Mouse (Mus musculus): ENCODE results near the gene Exoc3l2.

Gene Exoc3l2

GRCm38 (mm10) chr7:19462884-19463381 is at the start of gene Exoc3l2:
TSS of gene Exoc3l2 (plus strand) at chr7:19463331.
- in situ Hi-C loops (cut with MseI, MboI): no loop called here

DNA sequence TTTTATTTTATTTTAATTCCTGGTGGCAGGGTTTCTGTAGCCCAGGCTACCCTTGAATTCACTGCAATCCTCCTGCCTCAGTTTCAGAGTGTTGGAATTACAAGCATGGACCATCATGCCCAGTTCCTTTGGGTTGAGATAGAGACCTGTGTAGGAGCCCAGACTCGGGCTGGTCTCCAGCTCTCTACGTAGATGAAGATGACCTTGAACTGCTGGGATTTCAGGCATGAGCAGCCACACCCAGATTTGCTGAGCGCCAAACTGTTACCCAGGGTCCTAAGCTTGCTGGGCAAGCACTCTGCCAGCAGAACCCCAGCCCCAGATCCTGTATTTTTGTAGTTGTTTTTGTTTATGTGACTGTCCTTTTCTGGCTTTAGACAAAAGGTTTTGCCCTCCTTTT is 49.6 kb upstream of the Exoc3l2 start:
- in situ Hi-C loops (cut with MseI, MboI): no loop called here

DNA sequence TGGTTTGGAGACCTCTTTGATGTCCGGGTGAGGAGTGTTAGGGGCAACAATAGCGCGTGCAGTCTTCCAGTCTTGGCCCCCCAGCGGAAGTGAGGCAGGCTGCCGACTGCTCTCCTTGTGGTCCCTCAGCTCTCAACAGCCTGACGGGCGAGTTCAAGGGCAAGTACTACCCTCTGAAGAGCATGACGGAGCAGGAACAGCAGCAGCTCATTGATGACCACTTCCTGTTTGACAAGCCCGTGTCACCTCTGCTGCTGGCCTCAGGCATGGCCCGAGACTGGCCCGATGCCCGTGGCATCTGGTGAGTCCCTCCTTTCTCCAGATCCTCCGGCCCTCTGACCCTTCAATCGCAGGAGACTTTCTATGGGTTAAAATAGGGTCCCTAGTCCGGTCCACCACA is 46.5 kb upstream of the Exoc3l2 start:
- in situ Hi-C loops (cut with MseI, MboI): no loop called here

DNA sequence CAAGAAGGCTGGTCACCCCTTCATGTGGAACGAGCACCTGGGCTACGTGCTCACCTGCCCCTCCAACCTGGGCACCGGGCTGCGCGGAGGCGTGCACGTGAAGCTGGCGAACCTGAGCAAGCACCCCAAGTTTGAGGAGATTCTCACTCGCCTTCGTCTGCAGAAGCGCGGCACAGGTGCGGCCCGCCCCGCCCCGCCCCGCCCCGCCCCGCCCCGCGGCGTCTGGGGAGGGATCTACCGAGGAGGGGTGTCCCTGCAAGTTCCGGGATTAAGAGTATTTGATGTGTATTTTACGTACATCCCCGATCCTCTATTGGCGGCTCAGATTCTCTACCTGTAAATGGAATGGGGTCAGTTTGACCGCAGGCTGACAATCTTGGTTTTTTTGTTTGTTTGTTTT is 43.0 kb upstream of the Exoc3l2 start:
- in situ Hi-C loops (cut with MseI, MboI): no loop called here

DNA sequence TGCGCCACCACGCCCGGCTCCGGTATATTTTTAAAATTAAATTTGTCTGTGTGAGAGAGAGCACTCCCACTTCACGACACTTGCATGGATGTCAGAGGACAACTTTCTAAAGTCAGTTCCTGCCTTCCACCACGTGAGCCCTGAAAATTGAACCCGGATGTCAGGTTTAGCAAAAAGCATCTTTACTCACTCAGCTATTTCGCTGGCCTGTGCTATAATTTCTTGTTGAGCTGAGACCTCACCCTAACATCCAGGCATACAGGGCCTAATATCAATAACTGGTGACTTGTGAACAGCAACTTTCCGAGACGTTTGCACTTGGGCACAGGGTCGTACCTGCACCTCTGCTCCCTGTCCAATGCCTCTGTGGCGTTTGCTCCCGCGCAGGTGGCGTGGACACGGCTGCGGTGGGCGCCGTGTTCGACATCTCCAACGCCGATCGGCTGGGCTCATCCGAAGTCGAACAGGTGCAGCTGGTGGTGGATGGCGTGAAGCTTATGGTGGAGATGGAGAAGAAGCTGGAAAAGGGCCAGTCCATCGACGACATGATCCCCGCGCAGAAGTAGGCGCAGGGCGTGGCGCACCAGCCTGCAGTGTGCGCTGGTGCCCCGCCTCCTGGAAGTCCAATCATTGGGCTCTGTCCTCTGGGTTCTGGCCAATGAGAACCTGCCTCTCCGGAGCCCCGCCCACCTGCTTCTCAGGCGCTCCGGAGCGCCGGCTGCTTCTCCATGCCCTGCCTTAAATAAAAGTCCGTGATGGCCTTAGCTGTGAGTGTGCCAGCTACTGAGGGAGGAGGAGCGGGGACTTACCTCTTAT is 42.1 kb upstream of the Exoc3l2 start:
- in situ Hi-C loops (cut with MseI, MboI): no loop called here

- in situ Hi-C loops (cut with MseI, MboI): no loop called here
These were observed 40.0 kb upstream of the Exoc3l2 start for GRCm38 (mm10) chr7:19423083-19423482.

- in situ Hi-C loops (cut with MseI, MboI): no loop called here
These were observed 39.1 kb upstream of the Exoc3l2 start for GRCm38 (mm10) chr7:19424051-19424450.

DNA sequence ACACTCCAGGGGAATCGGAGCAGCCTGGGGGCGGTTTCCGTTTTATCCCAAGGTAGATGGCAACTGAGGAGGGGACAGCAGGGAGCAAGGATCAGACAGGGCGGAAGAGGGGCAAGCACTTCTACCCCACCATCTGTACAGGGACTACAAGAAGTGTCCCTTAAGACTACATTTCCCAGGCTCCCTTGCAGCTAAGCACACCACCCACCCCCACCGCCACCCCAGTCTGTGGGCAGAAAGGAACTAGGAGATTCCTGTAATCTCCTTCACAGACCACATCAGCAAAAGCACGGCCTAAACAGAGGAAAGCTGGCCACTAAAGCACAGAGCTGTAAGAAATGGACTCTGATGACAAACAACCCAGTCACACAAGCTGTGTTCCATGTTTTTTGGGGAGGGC is 36.8 kb upstream of the Exoc3l2 start:
- in situ Hi-C loops (cut with MseI, MboI): no loop called here

DNA sequence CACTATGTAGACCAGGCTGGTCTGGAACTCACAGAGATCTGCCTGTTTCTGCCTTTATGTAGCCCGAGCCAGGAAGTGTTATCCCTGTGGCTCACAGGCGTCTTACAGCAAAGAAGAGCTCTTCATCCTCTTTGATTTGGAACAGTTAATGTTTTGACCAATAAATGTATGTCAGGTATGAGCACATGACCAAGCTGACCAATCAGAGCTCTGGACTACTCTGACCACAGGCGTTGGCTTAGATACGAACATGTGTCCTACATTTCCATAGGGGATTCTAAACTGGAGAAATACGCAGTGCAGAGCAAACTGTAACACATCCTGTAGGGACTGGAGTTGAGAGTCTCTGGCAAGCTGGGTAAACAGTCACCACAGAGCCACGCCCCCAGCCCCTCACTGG is 36.2 kb upstream of the Exoc3l2 start:
- in situ Hi-C loops (cut with MseI, MboI): no loop called here

GRCm38 (mm10) chr7:19427999-19428650 is 35.0 kb upstream of the Exoc3l2 start:
- in situ Hi-C loops (cut with MseI, MboI): no loop called here

- in situ Hi-C loops (cut with MseI, MboI): no loop called here
These were observed 33.4 kb upstream of the Exoc3l2 start for GRCm38 (mm10) chr7:19429726-19430125.

DNA sequence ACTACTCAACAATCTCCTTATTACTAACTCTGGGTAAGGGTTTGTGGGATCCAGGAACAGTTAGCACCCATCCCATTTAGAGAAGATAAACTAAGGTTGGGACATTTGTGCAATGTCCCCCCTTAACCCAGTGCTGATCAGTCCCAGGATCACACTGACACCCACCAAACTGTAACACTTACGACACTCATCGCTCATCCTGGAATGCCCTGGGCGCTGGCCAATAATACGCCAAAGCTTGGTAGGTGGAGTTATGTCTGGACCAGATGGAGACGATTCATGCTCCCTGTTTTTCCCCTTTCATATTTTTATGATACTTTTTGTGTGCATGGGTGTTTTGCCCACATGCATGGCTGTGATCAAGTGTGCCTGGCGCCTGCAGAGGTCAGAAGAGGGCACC is 32.7 kb upstream of the Exoc3l2 start:
- in situ Hi-C loops (cut with MseI, MboI): no loop called here

DNA sequence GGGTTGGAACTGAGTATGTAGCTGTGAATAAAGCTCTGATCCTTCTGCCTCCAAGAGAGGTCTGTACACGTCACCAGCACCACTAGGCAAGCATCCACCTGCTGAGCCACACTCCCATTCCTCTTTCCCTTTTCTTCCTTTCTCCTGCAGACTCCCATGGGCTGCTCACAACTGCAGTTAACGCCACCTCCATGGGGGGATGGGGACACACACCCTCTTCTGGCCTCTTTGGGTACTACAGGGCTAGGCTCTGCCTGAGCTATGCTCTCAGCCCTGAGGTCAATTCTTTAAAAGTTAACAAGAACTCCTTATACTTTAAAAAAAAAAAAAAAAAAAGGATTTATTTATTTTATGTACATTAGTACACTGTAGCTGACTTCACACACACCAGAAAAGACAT is 30.7 kb upstream of the Exoc3l2 start:
- in situ Hi-C loops (cut with MseI, MboI): no loop called here

- in situ Hi-C loops (cut with MseI, MboI): no loop called here
These were observed 26.9 kb upstream of the Exoc3l2 start for GRCm38 (mm10) chr7:19436276-19436675.

DNA sequence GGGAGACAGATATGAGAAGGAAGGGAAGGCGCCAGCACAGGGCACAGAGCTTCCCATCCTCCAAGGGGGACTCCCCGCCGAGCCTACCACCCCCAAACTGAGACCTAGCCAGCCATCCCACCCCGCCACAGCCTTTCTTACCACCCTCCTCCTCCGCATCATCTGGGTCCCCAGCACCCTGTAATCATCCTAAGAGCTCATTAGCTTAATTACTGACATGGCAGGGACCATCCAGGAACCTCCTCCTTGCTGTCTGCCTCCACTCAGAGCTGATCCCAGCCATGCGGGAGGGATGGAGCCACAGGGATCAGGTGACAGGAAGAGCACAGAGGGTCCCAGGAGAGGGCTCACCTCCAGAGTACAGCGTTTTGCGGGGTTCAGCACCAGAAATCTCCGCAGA is 26.1 kb upstream of the Exoc3l2 start:
- in situ Hi-C loops (cut with MseI, MboI): no loop called here

DNA sequence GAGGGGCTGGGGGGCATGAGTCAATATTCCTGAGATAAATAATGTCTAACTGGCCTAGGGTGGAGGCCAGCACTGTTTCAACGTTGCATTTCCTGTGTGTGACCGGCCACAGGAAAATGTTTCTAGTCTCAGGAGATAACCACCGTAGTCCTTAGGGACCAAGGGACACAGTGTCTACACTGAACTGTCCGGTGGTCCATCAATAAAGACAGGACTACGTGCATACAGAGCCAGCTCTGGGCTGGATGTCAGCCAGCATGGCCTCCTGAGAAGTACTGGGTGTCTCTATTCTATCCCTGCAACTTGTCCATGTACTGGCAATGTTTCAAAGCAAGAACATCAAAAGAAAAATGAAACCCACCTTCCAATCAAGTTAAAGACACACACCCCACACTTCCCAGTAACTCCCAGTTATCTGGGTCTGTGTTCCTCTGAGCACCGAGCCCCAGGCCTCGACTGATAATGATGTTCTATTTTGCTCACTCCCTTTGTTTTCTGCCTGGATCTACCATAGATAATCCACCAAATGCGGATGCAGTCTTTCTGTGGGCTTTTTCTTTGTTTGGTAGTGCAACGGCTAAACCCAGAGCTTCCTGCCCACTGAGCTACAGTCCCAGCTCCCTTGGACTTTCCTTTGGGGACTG is 21.6 kb upstream of the Exoc3l2 start:
- in situ Hi-C loops (cut with MseI, MboI): loop anchor here in 1 of 2 experiments (5.0 kb wide), 1 partner anchor 49 kb away; no protein-coding TSS in a partner anchor

DNA sequence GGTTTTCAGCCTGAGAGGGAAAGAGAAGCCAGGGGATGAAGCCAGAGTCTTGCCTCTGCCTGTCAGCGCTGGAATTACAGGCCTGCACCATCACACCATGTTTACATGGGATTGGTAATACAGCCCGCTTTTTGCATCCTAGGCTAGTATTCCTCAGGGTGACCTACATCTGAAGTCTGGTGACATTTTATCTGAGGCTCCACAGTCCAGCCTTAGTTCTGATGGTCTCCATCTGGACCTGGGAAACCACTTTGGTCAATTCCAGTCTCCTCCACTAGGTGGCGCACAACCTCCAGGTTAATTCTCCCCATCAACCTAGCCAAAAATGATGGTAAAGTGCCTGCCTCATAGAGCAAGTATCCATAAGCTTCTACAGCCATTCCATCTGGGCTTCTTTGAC is 19.8 kb upstream of the Exoc3l2 start:
- in situ Hi-C loops (cut with MseI, MboI): loop anchor here in 1 of 2 experiments (5.0 kb wide), 1 partner anchor 51 kb away; no protein-coding TSS in a partner anchor

DNA sequence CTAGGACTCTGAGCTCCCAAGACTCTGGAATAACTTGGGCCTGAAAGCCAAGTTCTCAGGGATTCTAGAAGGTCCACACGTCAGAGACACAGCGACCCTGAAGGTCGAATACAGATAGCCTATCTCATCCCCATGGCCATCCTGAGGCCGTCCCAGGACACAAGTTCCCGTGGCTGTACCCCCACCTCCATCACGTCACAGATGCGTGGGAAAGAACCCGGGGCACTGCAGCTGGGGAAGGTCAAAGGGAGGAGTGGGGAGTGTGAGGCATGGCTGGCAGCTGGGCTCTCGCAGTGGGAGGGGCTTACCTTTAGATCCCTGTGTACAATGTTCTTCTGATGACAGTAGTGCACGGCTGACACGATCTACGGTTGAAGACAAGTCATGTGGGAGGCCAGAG is 18.3 kb upstream of the Exoc3l2 start:
- in situ Hi-C loops (cut with MseI, MboI): loop anchor here in 1 of 2 experiments (5.0 kb wide), 1 partner anchor 52 kb away; no protein-coding TSS in a partner anchor

DNA sequence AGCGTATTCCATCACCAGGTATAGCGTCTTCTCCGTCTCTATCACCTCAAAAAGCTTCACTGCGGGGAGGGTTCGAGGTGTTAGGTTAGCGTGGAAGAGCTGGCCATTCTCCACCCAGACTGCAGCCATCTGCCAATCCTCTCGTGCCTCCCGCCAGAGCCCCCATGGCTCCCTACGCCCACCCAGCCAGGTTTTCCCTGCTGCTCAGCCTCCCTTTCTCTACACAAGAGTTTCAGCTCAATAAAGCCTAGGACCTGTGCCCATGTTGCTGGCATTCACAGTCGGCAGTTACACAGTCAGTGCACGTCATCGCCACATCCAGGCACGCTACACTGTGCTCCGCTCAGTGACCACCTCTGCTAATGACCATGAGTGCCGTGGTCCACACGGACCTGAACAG is 15.4 kb upstream of the Exoc3l2 start:
- in situ Hi-C loops (cut with MseI, MboI): no loop called here

DNA sequence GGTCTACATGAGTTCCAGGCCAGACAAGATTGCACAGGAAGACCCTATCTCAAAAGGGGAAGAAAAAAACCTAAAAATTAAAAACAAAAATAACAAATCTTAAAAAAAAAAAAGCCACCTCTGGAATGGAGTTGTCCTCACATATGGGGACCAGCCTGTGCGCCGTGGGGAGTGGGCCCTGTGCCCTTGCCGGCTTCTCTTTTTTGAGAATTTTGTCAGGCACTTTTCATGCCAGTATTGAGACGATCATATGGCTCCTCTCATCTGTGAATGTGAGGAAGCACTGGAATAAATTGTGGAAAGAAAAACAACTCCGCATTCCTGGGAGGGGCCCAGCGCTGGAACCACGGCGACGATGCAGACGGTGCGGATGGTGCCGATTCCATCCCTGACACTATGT is 14.0 kb upstream of the Exoc3l2 start:
- in situ Hi-C loops (cut with MseI, MboI): no loop called here

DNA sequence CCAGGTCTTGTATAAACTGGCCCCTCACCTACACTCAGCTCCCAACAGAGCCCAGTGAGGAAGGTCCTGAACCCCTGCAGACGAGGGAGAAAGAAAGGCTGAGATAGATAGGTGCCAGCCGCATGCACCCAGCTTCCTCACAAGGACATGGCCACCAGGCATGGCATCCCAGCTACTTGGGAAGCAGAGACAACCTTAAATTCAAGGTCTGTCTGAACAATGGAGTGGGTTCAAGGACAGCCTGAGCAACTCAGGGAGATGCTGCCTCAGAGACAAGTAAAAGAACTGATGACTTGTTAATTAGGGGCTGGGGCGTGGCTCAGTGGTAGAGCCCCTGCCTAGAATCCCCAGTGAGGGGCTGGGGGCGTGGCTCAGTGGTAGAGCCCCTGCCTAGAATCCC is 7.9 kb upstream of the Exoc3l2 start:
- in situ Hi-C loops (cut with MseI, MboI): no loop called here

GRCm38 (mm10) chr7:19455819-19456495 is 7.2 kb upstream of the Exoc3l2 start:
- in situ Hi-C loops (cut with MseI, MboI): no loop called here
